Mouse (Mus musculus): ENCODE data around the gene Ggt1.

DNA sequence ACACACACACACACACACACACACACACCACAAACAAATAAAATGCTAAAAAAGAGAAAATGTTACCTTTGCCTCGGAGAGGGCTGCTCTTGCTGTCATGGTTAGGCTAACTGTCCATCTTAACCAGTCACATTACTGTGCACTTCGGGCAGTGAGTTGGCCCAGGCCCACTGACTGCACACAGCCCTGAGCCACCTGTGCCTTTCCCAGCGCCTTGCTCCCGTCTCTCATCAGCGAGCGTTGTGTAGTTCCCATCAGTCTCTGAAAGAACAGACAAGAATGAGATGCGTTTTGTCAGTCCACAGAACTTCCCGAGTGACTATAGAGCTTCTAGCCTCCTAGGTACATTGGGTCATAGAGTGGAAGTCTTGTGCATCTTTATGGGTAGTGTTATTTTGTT lies 27.2 kb upstream of the Ggt1 start:
- no peak for TF ChIP-seq POLR2A (IDR thresholded peaks at IDR 0.05; ENCODE audit: insufficient read length, low read depth)
- no peak for TF ChIP-seq CEBPB (IDR thresholded peaks at IDR 0.05; ENCODE audit: insufficient read depth, poor library complexity, severe bottlenecking)
- no peak for TF ChIP-seq MAX (IDR thresholded peaks at IDR 0.05; ENCODE audit: low read depth)
- no peak for TF ChIP-seq REST (IDR thresholded peaks at IDR 0.05; ENCODE audit: insufficient read depth, insufficient read length)
- no peak for TF ChIP-seq USF1 (IDR thresholded peaks at IDR 0.05; ENCODE audit: low read depth)
- TF ChIP-seq MYOG (IDR thresholded peaks at IDR 0.05; ENCODE audit: control insufficient read depth in 1 of 3, insufficient read depth in 1 of 3, insufficient read length in 2 of 3, low read depth in 2 of 3) = no peak
- no peak for TF ChIP-seq MYOD1 (IDR thresholded peaks at IDR 0.05; ENCODE audit: control insufficient read depth in 1 of 3, insufficient read length in 2 of 3, low read depth in 2 of 3)
- no peak for TF ChIP-seq E2F4 (IDR thresholded peaks at IDR 0.05; ENCODE audit: insufficient read depth)
